Mouse (Mus musculus): Measurements from ENCODE around the gene Bmpr1b.

Gene Bmpr1b

DNA sequence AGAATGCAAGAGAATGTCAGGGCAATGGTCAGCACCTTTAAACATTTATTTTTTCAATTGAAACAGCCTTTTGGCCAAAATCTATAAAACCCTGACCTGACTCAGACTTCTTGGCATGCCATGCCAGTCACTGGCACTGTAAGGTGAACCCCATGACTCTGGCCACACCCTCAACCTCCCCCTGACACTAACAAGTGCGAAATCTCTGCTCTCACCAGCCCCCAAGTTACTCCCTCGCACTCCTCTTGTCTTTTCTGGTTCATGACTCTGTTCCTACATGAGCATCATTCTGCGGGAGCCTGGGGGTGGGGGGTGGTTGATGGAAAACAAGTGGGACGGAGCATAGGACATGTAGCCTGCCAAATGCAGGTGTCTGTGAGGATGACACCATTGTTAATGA, 135.1 kb downstream of the Bmpr1b start:
- no peak for DNase-seq (ENCODE audit: low spot score in 2 of 2)

DNA sequence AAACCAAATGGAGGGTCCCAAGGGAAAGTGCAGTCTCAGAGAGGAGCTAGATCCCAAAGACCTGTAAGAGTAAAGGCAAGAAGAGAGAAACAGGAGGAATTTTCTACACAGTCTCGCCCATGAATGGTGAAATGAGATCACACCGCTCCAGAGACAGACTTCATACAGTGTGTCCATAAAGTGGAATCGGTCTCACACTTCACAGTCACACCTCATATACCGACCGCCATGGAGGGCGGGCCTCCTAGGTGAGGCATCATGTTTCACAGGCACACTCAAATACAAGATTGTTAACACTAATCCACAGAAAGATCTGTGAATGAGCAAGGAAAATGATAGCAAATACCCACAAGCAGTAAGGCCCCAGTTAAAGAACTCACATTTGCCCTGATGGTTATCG, 149.5 kb downstream of the Bmpr1b start:
- DNase-seq (ENCODE audit: low spot score in 2 of 2): no peak

DNA sequence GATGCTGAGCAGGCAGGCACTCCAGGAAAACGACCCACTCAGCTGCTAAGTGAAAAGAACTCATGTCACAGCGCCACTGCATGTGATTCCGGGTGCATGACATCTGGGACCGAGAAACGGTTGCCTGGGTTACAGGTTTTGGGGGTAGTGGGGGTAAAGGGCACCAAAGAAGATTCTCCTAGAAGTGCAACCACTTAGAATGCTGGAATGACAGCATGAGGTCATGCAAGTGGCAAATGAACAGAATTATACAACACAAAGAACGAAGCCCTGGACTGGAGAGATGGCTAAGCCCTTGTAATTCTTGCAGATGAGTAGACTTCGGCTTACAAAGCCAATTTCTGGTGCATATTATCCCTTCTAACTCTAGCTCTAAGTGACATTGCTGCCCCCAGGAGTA, 184.7 kb downstream of the Bmpr1b start:
- no peak for DNase-seq (ENCODE audit: low spot score in 2 of 2)

DNA sequence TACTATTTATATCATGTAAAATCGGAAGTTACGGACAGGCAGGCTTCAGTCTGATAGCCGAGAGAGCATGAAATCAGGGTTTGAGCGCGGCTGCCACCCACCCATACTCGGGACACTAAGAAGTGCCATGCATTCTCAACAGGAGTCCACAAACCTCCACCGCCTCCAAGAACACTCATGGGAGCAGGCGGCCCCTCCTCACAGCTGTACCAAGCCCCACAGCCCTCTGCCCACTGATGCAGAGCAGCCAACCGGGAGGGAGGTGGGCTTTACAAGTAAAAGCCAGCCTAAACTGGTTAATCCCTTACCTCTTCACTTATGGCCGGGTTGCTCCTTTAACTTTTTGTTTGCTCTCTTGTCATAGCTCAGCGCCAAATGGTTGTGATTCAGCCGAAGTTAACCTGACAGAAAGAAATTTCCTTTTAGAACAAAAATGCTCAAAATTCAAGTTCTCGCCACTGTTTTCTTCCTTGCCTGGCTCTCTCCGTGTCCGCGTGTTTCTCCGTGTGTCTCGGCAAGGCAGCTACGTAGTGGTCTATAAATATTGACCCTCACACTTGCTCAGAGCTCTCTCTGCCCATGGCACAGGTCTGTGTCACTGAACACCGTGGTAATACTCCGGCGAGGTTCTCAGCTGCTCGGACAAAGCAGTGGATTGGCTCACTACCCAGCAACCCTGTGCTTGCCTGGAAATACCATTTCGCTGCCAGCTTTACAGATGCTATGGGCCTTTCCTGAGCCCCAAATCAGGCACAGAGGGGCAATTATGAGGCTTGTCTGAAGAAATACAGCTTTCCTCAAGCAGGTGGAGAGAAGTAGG, 187.4 kb downstream of the Bmpr1b start:
- peak; percentile 14 to 16 for DNase-seq (ENCODE audit: low spot score in 2 of 2)

DNA sequence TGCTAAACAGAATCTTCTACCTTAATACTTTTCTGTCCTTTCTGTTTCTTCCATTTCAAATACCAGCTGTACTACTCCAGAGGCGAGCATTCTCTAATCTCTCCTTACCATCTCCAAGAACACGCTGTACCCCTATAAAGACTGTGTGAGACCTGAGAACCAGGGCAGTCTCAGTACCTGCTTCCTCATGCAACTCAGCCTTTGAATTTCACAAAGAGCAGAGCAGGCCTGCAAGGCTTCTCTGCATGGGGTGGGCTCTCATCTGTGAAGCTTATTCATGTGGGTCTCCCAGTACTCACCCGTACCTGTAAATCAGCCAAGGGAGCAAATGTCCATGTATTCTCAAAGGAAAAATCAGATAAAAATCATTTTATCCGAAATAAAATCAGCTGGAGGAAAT, 203.0 kb downstream of the Bmpr1b start:
- no peak for DNase-seq (ENCODE audit: low spot score in 2 of 2)

DNA sequence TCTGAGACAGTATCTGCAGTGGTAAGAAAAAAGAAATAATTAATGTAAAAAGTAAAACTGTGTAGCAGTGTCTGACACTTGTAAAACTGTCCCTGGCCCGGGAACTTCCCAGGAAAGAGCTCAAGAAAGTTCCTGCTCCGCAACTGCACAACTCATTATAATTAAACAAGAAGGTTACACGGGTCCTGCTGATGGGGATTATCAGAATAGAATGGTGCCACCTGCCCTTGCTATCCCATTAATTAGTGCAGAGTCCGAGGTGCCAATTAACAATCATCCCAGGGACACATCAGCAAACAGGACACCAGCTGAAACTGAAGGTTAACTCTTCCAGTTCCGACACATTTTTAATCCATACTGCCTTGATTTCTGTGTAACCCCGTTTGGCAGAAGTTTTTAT, 216.3 kb downstream of the Bmpr1b start:
- no peak for DNase-seq (ENCODE audit: low spot score in 2 of 2)

DNA sequence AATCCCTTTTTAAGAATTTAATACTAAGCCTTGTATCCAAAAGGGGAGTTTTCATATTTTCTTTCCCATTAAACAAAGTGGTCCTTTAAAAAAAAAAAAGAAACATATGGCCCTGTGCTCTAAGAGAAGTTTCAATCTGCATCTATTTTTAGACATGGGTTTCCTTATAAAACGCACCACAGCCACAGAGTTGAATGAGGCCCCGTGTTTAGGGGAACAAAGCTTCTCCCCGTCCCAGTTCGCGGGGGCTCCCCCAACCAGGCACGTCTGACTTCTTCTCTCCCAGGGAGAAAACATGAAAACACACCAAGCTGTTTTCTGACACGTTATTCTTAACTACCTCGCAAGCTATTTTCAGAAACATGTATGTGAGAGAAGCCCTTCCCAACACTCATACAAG, 218.6 kb downstream of the Bmpr1b start:
- DNase-seq (ENCODE audit: low spot score in 2 of 2): no peak

DNA sequence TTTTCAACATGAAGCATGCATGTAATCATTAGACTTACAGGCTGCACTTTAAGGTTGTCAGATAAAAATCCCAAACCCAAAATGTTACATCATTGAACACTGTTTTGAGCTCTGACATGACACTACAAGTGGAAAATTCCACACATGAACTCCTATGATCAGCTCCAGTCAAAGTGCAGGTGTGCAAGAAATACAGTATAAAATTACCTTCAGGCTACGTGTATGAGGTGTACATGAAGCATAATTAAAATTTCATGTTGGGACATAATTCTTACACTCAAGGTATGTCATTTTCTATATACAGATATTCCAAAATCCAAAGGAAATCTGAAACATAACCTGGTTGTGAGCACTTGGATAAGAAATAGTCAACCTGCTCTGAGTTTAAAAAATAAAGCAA, 220.7 kb downstream of the Bmpr1b start:
- DNase-seq (ENCODE audit: low spot score in 2 of 2): no peak

DNA sequence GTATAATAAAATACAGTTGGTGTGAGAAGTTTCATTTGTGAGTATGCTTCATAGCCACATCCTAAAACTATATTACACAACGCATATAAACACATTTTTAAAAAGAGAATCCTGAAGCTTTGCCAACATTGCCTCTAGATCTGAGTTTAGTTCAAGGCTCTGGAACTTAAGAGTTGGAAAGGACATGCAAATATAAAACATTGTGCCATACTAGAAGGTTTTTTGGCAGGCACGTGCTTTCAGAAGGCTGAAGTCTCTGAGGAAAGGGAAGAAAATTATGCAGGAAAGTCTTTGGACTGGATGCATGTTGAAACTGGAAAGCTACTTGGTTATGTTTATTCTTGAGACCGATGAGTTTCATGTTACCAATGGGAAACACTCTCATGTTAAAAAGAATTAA, 221.1 kb downstream of the Bmpr1b start:
- DNase-seq (ENCODE audit: low spot score in 2 of 2): no peak

DNA sequence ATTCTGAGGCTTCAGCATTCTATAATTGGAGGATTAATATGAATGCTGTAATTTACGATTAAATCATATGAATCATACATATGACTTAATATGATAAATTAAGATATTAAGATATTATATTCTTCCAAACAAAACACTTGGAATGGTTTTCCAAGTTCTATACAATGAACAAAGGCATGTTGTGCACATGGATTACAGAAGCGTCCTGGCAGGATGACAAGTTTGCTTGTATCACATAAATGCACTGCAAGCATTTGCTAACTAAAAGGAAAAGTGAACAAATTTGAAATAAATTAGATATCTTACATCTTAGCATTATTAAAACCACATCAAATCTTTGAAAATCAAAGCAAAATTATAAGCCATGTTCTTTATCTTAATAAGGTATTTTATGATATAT, 222.4 kb downstream of the Bmpr1b start:
- no peak for DNase-seq (ENCODE audit: low spot score in 2 of 2)

DNA sequence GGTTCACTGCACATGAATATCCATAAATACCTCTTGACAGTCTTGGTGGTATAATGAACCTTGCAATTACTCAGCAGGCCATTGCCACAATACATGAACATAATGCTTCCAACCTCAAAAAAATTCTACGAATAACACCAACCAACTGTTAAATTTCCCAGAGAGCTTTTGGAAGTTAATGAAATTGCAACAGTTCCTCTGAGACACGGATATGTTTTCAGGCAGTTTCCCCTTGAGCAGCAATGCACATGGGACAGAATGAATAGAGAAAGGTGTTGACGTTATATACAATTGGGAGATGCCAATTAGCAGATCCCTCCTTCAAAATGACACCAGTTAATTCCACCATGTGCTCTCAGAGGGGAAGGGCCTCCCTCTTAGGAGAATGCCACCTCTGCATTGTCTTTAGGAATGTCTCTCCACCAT, 225.9 kb downstream of the Bmpr1b start:
- DNase-seq (ENCODE audit: low spot score in 2 of 2): no peak

DNA sequence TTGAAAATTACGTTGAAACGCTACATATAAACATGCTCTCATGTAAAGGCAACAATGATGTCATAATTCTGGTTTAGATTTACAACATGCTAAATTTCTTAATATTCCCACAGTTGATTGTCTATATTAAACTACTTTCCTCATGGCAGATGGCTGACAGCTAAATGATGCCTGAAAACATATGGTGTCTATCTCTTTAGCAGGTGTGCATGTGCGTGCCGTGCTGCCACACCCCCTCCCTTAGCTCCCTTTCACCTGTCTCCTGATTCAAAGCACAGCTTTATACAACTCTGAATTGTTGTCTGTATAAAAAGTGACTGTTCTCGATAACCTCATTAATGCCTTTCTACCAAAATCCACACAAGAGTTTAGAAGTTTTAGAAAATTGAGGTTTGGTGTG, 229.0 kb downstream of the Bmpr1b start:
- DNase-seq (ENCODE audit: low spot score in 2 of 2): no peak

DNA sequence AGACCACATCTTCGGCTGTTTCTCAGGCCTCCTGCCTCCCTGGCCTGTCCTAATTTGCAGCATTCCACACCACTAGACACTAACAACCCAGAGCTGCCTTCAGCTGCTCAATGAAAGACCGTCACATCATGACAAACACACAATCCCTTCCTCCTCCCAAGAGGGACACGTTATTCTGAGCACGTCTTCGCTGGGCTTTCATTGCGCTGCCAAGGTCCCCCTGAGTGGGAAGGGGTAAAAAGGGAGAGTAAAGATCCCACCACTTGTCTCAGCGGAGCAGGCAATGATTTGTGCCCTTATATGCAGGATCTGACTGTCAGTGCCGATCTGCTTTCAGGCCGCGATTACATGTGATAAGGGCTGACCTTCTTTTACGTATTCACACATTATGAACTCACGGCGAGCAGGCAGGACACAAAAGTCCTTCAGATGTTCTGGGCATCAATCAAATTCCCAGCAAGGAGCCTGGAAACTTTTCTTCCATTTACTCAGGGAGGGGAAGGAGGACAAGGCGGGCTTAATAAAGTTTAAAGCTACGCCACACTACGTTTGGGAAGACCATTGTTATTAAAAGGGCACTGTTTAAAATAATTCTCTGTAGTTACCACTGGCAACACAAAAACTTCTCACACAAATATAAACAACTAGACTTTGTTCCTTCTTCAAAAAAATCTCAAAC, 232.5 kb downstream of the Bmpr1b start:
- DNase-seq (ENCODE audit: low spot score in 2 of 2): no peak

DNA sequence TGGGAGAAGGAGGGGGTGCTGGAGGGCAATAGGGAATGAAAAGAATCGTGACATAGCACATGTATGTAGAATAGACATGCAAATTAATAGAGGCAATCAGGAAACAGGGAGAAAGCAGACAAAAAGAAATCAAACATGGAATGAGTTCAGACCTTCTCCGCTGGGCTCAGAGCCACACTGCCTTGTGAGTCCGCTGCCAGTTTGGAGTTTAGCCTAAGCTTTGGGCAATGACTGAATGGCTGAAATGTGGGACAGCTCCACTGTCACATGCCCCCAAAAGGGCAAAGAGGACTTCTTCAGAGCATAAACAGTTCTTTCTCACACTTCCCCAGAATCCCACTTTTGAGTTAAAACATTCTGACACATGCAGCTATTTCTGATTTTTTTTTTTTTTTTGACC, 236.3 kb downstream of the Bmpr1b start:
- DNase-seq (ENCODE audit: low spot score in 2 of 2): peak in 1 of 2 experiments; percentile 53

DNA sequence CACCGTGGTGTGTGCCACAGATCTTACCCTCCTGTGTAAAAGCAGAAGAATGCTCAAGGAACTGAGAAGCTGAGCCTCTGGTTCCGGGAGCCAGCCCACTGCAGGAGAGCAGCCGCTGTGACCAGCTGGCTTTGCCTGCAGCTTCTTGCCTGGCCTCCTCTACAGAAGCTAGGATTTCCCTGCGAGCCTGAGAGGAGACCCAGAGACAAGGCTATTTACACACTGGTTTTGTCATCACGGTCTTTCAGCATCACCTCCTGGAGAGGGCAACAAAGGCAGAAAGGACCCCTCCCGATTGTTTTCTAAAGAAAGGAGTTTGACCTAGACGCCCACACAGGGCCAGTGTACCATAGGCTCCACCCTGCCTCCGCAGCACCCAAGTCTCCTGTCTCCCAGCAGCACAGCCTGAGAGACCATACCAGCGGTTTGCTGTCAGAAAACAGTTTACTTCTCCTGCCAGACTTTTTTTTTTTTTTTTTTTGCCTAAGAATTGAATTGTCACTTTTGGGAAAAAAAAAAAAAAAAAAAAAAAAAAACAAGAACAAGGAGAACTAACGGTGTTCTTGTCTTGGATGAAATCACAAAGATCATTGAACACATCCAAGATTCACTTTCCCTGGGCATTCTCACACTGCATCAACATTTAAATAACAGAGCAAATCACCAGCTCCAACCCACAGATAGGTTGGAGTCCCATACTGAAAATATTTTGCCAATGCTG, 237.7 kb downstream of the Bmpr1b start:
- peak; percentile 31 to 42 for DNase-seq (ENCODE audit: low spot score in 2 of 2)

DNA sequence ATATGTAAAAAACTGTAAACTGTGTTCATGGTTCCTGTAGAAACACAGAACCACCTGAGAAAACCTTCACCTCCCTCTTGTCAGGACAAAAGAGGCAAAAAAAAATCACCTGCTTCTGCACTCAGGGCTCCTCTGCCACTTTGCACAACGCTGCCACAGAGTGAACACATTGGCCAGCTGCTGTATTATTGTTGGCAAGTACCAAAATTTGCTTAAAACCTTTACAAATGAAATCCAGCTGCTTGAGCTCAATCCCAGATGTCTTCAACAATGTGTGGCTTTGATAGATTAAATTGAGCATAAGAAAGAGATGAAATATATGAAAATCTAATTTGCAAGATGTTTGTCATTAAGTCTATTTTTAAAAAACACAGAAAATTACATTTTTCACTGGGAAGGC, 245.8 kb downstream of the Bmpr1b start:
- DNase-seq (ENCODE audit: low spot score in 2 of 2): no peak

DNA sequence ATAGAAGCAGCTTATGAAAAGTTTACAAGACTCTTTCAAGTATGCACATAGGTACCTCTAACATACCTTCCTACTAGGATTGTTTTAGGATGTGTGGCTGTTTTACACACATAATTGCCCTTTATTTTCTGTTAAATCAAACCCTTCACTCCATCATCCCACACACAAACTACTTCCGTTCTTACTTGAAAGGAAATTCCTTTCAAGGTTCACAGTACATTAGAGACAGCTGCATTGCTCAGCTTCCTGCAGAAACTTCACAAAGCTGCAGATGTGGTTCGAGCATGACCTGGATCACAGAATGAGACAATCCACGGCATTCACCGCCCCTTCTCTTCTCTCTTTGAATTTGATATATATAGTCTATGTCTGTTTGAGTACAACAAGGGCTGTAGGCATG, 248.1 kb downstream of the Bmpr1b start:
- DNase-seq (ENCODE audit: low spot score in 2 of 2): no peak

DNA sequence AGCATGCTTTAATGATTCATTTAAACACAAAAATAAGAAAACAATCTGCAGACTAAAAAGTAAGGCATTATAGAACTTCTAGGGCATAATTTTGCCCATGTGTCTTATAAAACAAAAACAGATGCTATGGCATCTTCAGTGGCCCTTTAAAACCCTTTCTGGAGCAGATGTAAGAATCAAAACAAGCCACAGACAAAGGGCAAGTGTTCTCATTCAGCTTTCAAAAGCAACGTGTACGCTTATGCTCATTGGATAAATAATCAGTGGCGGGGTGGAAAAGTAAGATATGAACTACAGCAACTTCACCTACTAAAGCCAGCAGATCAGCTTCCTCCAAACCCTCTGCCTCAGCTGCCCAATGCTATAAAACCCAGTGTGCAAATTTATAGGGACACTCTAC, 249.6 kb downstream of the Bmpr1b start:
- no peak for DNase-seq (ENCODE audit: low spot score in 2 of 2)

DNA sequence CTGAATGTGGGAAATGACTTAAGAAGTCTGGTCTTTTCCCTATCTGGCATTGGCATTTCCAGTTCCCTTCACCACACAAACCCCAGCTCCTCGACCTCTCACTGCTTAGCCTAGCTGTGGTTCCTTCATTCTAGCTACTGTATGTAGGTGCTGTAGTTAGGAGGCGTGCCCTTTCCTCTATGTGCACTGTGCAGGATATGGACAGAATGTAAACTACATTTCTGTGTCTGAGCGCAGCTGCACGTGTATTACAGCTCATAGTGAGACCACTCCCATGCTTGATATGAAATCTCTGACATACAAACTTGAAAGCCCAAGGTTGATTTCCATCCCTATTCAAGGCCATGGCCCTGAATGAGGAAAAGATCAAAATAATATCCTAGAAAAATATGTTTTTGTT, 252.1 kb downstream of the Bmpr1b start:
- DNase-seq (ENCODE audit: low spot score in 2 of 2): no peak

DNA sequence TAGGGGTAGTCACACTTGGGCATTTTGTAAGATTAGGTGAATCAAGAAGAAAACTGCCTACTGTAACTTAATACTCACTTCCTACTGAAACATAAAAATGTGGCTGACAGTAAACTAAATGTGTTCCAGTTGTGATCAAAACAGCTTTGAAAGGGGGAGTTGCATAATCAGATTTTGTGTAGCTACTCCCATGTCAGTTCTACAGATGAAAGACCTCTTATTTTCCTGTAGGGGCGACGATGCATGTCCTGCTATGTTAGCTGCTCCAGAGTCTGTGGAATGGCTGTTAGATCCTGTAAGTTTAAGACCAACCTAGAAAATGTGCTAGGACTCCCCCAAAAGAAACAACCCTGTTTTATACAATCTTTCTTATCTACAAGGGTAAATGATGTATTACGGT, 253.2 kb downstream of the Bmpr1b start:
- DNase-seq (ENCODE audit: low spot score in 2 of 2): no peak

DNA sequence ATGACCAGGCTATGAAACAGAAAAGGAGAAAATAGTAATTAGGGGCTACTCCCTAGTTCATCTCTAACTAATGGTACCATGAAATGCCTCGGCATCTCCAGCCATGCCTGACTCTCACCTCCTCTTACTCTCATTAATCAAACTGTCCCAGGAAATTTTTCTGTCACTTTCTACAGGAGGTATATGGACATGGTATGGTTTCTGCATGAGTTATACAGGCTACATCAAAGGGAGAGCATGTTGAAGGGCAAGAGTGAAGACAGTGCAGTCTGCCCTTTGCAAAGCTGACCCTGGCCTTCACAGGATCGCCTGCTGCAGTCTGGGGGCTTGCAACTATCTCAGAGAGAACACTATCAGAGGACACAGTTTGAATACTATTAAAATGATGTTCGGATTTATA, 254.6 kb downstream of the Bmpr1b start:
- no peak for DNase-seq (ENCODE audit: low spot score in 2 of 2)

DNA sequence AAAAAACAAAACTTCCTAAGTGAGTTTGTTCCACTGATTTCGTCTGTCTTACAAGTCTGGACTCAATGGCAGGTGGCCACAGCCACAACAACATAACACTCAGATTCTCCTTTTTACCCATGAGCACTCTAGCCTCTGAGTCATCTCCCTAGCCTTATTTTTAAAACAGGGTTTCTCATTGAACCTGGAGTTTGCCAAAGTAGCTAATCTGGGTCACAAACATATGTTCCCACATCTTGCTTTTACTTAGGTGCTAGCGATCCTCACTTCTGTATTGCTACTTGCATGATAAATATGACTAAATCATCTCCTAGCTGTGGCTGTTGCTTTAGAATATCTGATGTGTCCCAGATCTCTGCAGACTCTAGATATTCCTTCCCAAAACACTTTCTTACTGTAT, 260.1 kb downstream of the Bmpr1b start:
- DNase-seq (ENCODE audit: low spot score in 2 of 2): peak in 1 of 2 experiments; percentile 33

All from frontal cortex, postnatal 36 days (tissue).